Mouse (Mus musculus) spleen, postnatal 10 days (tissue): ENCODE measurements at regions not wholly inside any gene's neighbourhood (a gene's known extent, or its start where the extent isn't known, plus 50 kb on each side); places are given as distances from the start of the nearest gene placed in this dataset.

Experiments used
- DNase-seq, 2 experiments: peaks; one replicate each; pipeline ENCODE4 v3.0.0; 2021 to 2022; ENCODE audit warnings: low spot score in 2 of 2

- DNase-seq: no peak
Observed at GRCm38 (mm10) chr7:114912109-114912508, 168.6 kb downstream of the Insc start.

GRCm38 (mm10) chr7:114922155-114922554 is 178.7 kb downstream of the Insc start:
- DNase-seq: peak; percentile 16 to 71

DNA sequence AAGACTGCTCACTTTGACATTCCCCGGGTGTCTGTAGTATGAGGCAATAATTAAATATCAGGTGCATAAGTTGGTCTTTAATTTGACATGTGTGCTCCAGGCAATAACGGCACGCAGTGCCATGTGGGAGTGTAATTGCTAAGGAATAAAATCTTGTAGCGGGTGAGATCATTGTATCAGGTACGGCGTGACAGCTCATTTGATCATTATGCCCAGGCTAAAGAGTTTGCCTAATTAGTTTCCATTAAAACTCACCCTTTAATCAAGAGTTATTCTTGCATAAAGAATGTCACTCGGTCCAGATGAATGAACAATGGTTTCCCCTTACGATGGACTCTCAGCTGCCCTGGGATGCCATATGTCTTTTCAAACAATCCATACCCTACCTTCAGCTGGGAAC is 190.4 kb downstream of the Insc start:
- no peak for DNase-seq

DNA sequence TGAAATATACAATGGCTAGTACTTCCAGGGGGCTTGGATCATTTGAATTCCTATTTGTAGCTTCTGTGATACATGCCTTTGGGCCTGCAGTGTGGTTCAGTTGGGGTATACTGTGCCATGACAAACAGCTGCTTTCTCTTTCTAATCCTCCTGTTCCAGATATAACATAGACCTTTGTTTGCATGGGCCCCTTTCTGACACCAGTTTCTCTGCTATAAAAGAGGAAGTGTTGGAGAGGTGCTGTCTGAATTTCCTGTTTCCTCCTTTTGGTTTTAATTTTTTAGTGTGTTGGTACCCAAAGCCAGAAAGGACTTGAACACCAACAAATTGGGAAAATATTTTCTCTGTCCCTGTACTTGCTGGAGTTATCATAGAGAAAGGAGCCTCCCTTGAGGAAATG is 207.3 kb downstream of the Insc start:
- DNase-seq: no peak

DNA sequence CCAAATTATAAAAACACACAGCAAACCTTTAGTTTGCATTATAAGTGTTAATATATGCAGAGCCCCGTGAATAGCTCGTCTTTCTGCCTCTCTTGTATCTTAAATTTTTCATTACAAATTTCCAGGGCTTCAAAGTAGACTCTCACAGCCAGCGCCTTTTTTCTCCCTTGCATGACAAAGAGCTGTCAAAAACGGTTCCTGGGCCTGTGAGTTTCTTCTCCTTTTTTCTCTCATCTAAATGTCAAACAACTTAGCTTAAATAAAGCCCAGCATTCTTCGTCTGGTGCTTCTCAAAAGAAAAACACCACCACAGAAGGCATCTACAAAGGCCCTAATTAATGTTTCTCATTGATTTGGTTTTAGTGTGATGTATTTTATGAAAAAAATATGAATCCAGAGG is 219.7 kb downstream of the Insc start:
- DNase-seq: no peak

DNA sequence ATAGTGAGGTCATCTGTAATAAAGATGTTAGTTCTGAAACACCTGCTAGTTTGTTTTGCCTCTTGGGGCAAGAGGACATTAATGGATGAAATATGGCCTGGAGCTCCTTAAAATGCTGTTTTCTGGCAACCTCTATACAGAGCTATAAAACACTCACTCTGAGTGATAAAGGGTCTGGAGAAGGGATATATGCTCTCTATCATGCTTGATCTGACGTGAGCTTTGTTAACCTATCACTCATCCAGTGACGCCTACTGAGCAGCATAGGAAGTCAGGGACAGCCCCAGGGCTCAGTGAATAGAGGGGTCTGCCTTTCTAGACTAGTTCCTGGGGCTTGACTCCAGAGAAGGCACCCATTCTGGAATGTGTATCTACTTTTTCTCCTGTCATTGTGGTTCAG is 222.4 kb downstream of the Insc start:
- no peak for DNase-seq

- DNase-seq: no peak
Observed at GRCm38 (mm10) chr7:114986481-114986880, 243.0 kb downstream of the Insc start.

- no peak for DNase-seq
Observed at GRCm38 (mm10) chr7:114991255-114991654, 247.8 kb downstream of the Insc start.

DNA sequence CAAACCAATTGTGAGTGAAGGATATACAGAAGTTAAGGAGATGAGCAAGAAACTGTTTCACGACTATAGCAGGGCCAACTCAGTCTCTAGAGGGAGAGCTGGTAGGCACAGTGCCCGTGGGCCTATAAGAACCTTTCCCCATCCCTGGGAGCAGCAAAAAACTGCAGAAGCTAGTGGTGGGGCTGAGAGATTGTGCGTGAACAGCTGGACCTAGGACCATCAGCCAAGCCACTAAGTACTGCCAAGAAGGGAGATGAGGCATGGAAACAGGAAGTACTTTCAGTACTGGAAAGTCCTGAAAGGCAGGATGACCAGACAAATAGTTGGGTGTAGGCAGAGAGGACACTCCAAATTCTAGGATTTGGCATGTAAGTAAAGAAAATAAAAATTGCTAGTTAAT is 248.9 kb downstream of the Insc start:
- DNase-seq: no peak

DNA sequence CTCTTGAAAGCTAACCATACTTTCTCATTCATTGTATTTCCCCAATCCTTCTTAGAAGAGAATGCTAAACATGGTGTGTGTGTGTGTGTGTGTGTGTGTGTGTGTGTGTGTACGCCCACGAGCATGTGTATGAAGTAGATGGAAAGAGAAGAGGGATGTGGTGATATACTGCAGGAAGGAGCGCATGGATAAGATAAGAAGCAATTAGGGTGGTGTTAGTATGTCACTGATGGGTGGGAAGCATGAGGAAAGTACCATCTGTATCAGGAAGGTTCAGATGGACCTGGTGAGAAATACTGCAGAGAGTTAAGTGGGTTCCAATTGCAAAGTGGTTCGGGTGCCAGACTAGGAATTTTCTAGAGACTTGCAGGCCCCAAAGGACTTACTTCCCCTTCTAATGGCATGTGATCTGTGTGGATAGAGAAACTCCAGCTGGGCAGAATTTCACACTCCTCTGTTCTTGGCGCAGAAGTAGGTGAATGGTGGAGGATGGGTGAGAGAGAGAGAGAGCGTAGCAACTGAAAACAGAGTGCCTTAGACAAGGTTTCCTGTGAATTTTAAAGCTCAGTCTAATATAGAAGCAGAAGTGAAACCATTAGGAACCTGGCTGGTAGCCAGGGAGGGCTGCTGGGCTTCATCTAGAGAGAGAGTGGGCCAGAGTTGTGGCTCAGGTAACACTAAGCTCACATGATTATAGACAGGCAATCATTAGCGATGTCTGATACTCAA is 257.5 kb downstream of the Insc start:
- peak; percentile 11 to 58 for DNase-seq

DNA sequence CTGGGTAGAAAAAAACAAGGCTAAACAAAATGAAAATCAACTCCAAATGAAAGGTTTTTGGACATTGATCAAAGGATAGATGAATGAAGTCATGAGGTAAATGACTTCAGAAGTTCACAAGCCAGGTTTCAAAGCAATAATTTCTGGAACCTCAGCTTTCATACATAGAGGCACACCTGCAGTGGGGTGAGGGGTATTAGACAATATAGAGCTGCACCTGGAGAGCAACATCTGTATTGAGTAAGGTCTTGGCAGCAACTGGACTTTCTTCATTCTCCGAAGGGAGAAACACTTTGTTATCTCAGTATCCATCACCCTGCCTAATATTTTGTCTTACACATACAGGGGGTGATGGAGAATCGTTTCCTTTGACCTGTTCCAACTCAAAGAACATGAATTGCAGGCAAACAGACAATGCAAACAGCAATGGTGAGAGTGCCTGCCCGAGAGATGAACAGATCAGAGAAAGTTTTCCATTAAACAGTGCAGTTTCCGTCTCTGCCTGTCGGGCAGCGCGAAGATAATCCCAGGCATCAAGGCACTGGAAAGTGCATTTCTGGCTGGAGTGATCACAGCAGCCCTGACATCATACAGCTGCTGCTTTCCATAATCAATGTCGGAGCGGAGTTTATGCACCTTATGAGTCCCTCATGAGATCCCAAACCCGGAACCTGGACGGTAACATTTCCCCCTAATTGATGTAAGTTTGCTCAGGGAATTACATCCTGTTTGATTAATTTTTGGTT is 270.9 kb downstream of the Insc start:
- no peak for DNase-seq

- no peak for DNase-seq
Observed at GRCm38 (mm10) chr7:115019369-115019958, 276.0 kb downstream of the Insc start.

DNA sequence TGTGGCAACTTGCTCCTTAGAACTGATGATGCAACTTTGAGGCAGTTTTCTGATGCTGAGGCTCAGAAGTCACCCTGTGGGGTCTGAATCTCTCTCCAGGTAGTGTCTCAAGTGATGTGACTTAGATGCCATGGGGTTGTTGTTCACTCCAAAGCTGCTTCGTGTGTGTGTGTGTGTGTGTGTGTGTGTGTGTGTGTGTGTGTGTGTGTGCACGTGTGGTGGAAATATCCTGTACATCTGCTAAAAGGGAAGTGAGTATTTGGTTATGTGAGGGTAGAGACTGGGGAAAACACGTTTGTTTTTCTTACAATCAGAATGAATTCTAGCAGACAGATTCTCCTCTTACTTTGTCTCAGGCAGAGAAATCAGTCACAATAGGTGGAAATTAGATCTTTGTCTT is 276.5 kb downstream of the Insc start:
- DNase-seq: peak in 1 of 2 experiments; percentile 44

DNA sequence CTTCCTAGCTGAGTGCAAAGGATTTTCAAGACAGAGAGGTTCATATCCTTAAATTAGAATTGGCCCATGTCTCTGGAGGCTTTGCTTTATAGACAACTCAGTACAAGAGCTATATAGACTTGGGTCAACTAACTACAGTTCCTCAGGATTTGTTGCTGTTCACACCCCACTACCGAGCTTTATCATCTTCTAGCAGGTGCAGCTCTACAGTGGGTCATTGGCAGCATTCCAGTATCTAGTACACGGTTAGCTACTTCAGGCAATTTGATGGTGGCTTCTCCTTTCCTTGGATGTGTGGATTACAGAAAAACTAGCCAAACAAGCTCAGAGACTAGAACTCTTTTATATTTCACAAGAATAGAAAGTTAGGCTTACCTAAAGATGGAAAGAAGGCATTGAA is 282.3 kb downstream of the Insc start:
- DNase-seq: no peak

- DNase-seq: no peak
Observed at GRCm38 (mm10) chr7:115027685-115028084, 284.2 kb downstream of the Insc start.

GRCm38 (mm10) chr7:115033987-115034386 is 290.5 kb downstream of the Insc start:
- no peak for DNase-seq

- no peak for DNase-seq
Observed at GRCm38 (mm10) chr7:115055527-115055926, 312.0 kb downstream of the Insc start.

- no peak for DNase-seq
Observed at GRCm38 (mm10) chr7:115056992-115057645, 313.6 kb downstream of the Insc start.

- DNase-seq: no peak
Observed at GRCm38 (mm10) chr7:115057736-115058135, 314.2 kb downstream of the Insc start.

DNA sequence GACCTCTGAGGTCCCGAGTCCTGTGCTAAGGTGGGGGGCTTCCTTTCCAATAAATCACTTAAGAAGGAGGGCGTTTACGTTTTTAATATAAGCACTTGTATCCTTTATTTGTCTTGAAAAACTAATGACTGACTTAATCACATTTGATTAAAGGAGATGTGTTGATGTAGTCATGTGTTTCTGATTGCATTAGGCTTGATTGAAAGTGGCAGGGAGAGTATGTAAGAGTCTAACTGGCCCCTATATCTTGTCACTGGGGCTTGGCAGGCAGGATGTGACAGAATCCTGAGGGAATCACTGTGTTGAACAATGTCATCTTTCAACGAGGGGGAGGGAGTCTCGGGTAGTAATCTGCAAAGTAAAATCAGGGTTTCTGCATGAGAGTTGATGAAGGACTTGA is 316.7 kb downstream of the Insc start:
- no peak for DNase-seq

- no peak for DNase-seq
Observed at GRCm38 (mm10) chr7:115062817-115063216, 319.3 kb downstream of the Insc start.

DNA sequence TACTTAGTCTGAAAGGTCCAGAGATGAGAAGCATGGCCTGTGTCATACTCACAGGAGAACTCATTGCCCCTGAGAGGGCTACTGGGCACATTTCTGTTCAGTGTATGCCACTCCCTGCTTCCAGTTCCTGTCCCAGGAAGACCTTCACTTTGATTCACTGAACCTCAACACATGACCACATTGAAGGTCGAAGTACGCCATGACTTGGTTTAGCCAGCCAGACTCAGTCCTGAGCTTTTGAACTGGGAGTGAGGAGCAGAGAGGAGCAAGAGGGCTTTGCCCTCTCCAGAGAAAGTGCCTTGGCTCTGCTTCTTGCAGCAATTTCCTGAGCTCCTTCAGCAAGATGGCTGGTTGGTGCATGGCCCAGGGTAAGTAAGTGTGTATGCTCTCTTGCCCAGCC is 324.1 kb downstream of the Insc start:
- DNase-seq: no peak
